Mouse (Mus musculus) heart, adult 9 months (tissue): Measurements from ENCODE around the gene Slc35f3.

Experiments
- DNase-seq, 2 experiments: peaks; one replicate each; pipeline ENCODE4 v3.0.0; 2022; ENCODE audit warnings: low spot score in 2 of 2

Gene Slc35f3

DNA sequence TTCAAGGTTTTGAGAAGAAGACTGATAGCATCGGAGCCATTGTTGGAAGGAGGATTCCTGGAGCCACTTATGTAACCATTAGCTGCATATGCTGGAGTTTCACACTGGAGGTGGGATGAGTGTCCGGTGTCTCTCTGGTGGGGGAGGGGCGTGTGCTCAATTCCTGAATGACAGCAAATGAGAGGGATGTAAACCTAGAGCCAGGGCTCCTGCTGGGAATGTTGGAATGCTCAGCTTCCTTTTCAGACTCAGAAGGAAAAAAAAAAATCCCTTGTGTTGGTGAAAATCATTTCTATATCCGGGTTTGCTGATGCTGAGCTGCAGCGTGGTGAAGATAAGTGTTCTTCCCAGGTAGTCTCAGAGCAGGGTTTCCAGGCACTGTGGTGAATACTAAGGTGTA is 29.4 kb downstream of the Slc35f3 start:
- no peak for DNase-seq

GRCm38 (mm10) chr8:126338864-126339263 is 40.5 kb downstream of the Slc35f3 start:
- no peak for DNase-seq

DNA sequence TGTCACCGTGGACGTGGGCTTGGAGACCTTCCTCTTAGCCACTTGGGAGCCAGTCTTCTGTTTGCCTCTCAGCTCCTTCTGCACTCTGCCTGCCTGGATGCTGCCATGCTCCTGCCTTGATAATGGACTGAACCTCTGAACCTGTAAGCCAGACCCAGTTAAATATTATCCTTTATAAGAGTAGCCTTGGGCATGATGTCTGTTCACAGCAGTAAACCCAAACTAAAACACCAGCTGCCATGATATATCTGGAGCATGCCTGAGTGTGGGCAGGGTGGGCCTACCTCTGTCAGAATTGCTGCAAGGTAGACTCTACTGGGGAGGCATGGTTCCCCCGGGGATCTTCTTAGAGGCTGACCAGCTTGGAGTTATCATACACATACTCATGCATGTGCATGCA is 41.0 kb downstream of the Slc35f3 start:
- no peak for DNase-seq

- no peak for DNase-seq
Measured at GRCm38 (mm10) chr8:126341200-126341599, 42.8 kb downstream of the Slc35f3 start.

GRCm38 (mm10) chr8:126343427-126343826 is 45.1 kb downstream of the Slc35f3 start:
- no peak for DNase-seq

DNA sequence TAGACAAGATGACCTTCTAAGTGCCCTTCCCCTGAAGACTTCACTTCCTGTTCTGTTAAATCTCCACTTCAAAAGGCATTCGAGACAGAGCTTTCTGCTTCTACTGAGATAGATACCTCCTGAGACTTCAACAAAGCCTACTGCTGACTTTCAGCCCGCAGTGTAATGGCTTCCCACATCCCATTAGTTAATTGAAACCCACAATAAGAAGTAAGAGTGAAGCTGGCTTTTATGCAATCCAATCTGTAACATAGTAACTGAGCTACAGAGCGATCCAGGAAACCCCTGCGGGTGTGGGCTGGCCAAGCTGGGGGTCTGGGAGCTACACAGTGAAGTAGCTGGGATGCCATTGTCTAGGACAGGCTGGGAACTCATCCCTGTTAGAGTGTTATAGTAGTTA is 46.7 kb downstream of the Slc35f3 start:
- no peak for DNase-seq

- no peak for DNase-seq
Measured at GRCm38 (mm10) chr8:126353259-126353658, 54.9 kb downstream of the Slc35f3 start.

GRCm38 (mm10) chr8:126357946-126358345 is 59.6 kb downstream of the Slc35f3 start:
- no peak for DNase-seq

GRCm38 (mm10) chr8:126359296-126359695 is 60.9 kb downstream of the Slc35f3 start:
- no peak for DNase-seq

DNA sequence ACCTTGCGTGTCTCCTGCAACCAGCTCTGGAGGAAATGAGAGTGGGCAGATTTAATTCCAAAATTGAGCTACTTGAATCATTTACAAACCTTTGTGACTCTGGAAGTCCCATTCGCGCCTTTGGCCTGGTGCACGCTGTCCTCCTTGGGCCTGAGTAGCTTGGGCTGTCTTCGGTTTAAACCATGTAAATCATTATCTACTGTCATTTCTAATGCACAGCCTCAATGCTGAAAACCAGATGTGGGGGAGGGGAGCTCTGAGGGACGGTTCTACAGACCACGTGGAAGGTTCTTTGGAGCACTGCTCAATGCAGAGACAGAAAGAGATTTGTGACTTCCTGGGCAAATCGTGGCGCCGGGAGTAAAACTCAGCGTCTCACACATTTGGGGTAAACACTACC is 61.7 kb downstream of the Slc35f3 start:
- DNase-seq, result no peak

GRCm38 (mm10) chr8:126360701-126361100 is 62.3 kb downstream of the Slc35f3 start:
- no peak for DNase-seq

DNA sequence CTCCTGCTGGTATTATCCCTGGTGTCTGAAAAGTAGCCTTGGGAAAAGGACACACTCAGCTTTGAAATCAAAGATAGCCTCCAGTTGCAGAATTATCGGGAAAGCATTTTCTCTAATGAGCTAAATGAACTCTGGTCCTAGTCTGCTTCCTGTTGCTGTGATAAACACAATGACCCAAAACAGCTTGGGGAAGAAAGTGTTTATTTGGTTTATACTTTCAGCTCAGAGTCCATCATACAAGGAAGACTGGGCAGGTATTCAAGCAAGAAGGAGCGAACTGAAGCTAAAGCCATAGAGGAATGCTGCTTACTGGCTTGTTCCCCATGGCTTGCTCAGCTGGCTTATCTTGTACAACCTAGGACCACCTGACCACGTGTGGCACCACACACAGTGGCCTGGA is 67.9 kb downstream of the Slc35f3 start:
- no peak for DNase-seq

DNA sequence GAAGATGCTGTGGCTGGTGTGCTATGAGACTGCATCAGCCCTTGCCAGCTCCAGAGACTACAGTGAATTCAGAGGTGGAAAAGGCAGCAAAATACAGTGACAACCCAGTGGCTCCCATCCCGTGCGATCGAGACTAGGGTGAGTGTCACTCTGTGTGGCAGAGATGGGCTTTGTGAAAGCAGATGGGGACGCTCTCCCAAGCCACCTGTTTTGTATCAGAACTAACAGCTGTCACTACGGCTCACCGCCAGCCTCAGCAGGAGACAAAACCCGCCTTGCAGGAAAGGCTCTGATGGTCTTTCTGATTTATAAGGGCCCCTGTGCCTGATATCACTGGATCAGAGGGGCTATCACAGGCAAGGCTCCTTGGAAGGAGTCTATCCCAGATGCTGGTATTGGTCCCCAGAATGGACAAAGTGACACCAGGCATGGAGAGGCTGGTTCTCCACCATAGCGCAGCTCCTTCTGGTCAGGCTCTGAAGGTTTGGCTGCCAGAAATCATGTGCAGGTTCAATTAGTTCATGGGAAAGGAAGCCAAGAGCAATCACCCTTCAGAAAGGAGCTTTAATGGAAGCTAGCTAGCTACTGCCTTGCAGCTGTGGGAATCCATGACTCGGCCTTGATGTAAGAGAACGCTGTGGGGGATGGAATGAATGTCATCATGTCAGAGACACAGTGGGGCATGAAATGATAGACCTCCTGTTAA is 70.1 kb downstream of the Slc35f3 start:
- DNase-seq, result no peak

DNA sequence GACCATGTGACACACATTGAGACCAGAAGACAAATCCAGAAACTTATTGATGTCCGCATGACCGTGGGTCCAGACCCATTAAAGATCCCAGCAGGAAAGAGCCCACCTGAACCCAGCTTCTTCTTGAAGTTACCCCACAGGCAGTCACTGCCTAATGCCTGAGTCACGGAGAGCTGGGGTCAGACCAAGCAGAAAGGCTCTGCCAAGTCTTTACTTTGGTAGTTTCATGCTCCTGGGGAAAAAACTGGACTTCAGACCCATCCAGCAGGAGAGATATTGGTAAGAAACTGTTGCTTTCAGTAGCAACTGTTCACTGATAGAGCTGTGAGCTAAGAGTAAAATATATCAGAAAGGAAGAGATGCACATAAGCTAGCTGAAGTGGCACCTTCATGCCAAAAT is 73.5 kb downstream of the Slc35f3 start:
- DNase-seq, result no peak

- no peak for DNase-seq
Measured at GRCm38 (mm10) chr8:126379580-126379979, 81.2 kb downstream of the Slc35f3 start.

DNA sequence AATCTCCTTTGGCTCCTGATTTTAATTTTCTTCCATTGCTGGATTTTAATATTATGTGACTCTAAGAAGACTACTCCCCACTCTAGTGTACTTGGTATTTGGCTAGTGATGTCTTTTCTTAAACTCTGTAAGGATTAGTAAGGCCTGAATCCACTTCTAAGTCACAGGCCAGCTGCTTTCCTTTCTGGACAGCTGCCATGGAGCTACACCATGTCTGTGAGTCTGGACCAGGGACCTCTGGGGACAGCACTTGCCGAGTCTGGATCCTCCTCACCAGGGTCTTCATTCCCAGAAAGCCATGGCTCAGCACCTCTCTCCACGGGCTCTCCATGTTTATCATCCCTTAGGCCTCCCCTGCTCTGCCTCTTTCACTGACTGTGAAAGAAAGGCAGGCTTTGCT is 81.8 kb downstream of the Slc35f3 start:
- DNase-seq, result no peak

GRCm38 (mm10) chr8:126381299-126381698 is 82.9 kb downstream of the Slc35f3 start:
- no peak for DNase-seq

GRCm38 (mm10) chr8:126382216-126382615 is 83.9 kb downstream of the Slc35f3 start:
- DNase-seq, result no peak

DNA sequence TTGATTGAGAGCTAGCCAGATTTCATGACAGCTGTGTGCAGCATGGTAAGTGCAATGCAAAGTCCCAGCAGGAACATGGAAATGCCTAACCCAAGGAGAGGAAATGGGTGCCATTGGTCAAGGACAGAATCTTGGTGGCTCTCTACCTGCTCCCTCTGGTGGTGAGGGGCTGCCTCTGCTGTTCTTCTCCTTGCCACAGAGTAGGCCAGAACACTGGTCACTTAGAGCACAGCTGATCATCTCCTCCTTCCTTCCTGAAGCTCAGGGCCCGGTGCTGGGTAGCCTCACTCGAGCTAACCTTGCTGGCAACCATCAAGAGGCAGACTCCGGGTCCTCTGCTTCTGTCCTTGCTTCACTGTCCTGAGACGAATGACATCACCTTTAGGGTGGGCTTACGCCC is 84.4 kb downstream of the Slc35f3 start:
- no peak for DNase-seq

DNA sequence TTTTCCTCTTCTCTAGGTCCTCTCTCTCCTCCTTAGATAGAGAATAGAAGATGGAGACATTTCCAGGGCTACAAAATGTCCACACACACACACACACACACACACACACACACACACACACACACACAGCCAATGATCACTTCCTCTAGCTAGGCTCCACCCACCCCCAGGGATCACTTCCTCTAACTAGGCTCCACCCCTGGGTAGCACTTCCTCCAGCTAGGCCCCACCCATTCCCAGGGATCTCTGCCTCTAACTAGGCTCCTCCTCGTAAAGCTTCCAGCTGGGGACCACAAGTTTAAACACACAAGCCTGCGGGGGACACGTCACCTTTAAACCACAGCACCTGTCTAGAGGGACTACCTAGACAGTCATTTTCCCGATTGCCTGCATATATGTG is 89.2 kb downstream of the Slc35f3 start:
- no peak for DNase-seq

DNA sequence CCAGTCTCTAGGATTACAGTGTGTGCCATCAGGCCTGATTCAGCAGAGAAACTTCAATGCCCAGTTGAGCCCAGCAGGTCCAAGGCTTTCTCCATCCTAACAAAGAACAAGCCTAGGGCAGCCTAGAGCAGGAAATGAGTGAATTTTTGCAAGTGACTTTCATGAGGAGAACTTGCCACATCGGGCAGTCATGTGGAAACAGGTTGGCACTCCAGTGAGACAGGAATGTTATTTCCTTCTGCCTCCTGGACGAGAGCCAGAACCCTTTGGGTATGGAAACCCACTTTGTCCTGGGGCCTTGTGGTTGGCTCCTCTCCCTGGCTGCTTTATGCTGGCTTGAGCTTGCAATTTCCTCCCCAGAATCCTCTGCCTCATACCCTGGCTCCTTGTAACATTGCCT is 93.2 kb downstream of the Slc35f3 start:
- DNase-seq, result no peak

- DNase-seq, result no peak
Measured at GRCm38 (mm10) chr8:126395386-126395785, 97.0 kb downstream of the Slc35f3 start.

DNA sequence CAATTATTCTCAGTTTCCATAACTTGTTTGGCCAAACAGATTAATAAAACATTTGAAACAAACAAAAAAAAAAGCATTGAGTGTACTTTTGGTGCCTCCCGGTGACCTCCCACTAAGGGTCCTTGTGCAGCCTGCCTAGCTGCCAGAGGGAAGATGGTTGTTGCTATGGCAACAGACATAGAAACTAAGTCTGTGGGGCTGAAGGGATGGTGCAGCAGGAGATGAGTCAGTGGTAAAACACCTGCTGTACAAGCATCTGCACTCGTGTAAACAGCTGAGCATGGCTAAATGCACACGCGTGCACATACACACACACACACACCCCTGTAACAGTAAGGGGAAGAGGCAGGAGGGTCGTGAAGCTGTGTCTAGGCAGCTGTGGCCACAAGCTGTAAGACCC is 97.6 kb downstream of the Slc35f3 start:
- DNase-seq, result no peak

GRCm38 (mm10) chr8:126398349-126398748 is 100.0 kb downstream of the Slc35f3 start:
- DNase-seq, result no peak
